Mouse (Mus musculus) forebrain, embryonic 15.5 days (tissue): ENCODE measurements around the gene Lmf2. TPM values are rescaled to one million over a fixed set of nuclear protein-coding genes. Genes with fewer than 3 reads are reported as not detected.
A peak's percentile ranks its signal among the peaks of the same experiment; 100 is the strongest.

Source experiments
- ATAC-seq: fragments of 200-750 bp; cut with Nextera tagmentation; replicated peaks from 2 replicates; pipeline ENCODE4 v1.8.0; 2017; ENCODE audit warnings: mild to moderate bottlenecking, moderate TSS enrichment, moderate library complexity
- H3K27ac ChIP-seq: fragments of 300-500 bp; sonication (generic); replicated peaks from 2 replicates; pipeline ENCODE4 v1.5.1; 2015; ENCODE audit warnings: mild to moderate bottlenecking, inconsistent platforms
- H3K27me3 ChIP-seq: fragments of 300-500 bp; sonication (generic); 2 replicates; pipeline ENCODE4 v1.6.1; 2015; ENCODE audit warnings: inconsistent platforms
- H3K36me3 ChIP-seq: fragments of 300-500 bp; sonication (generic); 2 replicates; pipeline ENCODE4 v1.6.1; 2015; ENCODE audit warnings: mild to moderate bottlenecking, inconsistent platforms
- H3K4me1 ChIP-seq: fragments of 300-500 bp; sonication (generic); 2 replicates; pipeline ENCODE4 v1.6.1; 2015; ENCODE audit warnings: inconsistent platforms
- H3K4me2 ChIP-seq: fragments of 300-500 bp; sonication (generic); replicated peaks from 2 replicates; pipeline ENCODE4 v1.6.1; 2015; ENCODE audit warnings: mild to moderate bottlenecking, inconsistent platforms
- H3K4me3 ChIP-seq: fragments of 300-500 bp; sonication (generic); 2 replicates; pipeline ENCODE4 v1.5.1; 2015; ENCODE audit warnings: mild to moderate bottlenecking, inconsistent platforms
- H3K9ac ChIP-seq: fragments of 300-500 bp; sonication (generic); replicated peaks from 2 replicates; pipeline ENCODE4 v1.6.1; 2015; ENCODE audit warnings: mild to moderate bottlenecking, inconsistent platforms
- H3K9me3 ChIP-seq: fragments of 300-500 bp; sonication (generic); 2 replicates; pipeline ENCODE4 v1.6.1; 2016; ENCODE audit warnings: inconsistent platforms
- WGBS: fragments of 180-500 bp; shearing (Covaris S2); methylation state at CpG from one replicate; pipeline ENCODE4 v1.1.7; 2015; ENCODE audit warnings: mixed read lengths; 5-methylcytosine and 5-hydroxymethylcytosine counted together
- polyA plus RNA-seq: library from polyadenylated mRNA; unstranded; fragments of >200 nt; fragmentation: Nextera tagmentation; extraction: Ambion mirVana; gene quantifications from 2 replicates; pipeline ENCODE4 v1.2.1, GENCODE M21; 2015

The Lmf2 gene
- polyA plus RNA-seq, 1 experiment from 2014 or later = 31.6 TPM

- no peak overlapping the region for H3K4me3 ChIP-seq
- no peak overlapping the region for H3K27ac ChIP-seq
- H3K27me3 ChIP-seq = no peaks in the 10 kb centered on the region
- WGBS = 90% methylated on average over 7 of the region's 7 CpGs
- ATAC-seq = no peak
- no peaks in the 10 kb centered on the region for H3K9me3 ChIP-seq
- 0 out of 2 replicates have a peak, but pooled peaks cover 4% of the 10 kb centered on the region for H3K4me1 ChIP-seq
- H3K4me2 ChIP-seq = no peak overlapping the region
- H3K9ac ChIP-seq = no peak overlapping the region
- H3K36me3 ChIP-seq = peaks cover 74% of the 10 kb centered on the region
These were observed 7.6 kb upstream of the Lmf2 start for GRCm38 (mm10) chr15:89363051-89363450.

- H3K4me2 ChIP-seq = no peak overlapping the region
- no peak overlapping the region for H3K9ac ChIP-seq
- no peak overlapping the region for H3K27ac ChIP-seq
- WGBS = 89% methylated on average over 3 of the region's 3 CpGs
- H3K4me3 ChIP-seq = no peak overlapping the region
- no peak for ATAC-seq
- H3K9me3 ChIP-seq = no peaks in the 10 kb centered on the region
- no peaks in the 10 kb centered on the region for H3K27me3 ChIP-seq
- peaks cover 35% of the 10 kb centered on the region for H3K4me1 ChIP-seq
- H3K36me3 ChIP-seq = peaks cover 32% of the 10 kb centered on the region
These were observed 3.3 kb upstream of the Lmf2 start for GRCm38 (mm10) chr15:89358784-89359183.

- WGBS = under 1% methylated on average over 15 of the region's 15 CpGs
- no peaks in the 10 kb centered on the region for H3K27me3 ChIP-seq
- peak overlapping the region; percentile 62 for H3K4me3 ChIP-seq
- H3K9ac ChIP-seq = peak overlapping the region; percentile 73
- peaks cover 30% of the 10 kb centered on the region for H3K36me3 ChIP-seq
- peak overlapping the region; percentile 84 for H3K4me2 ChIP-seq
- H3K27ac ChIP-seq = peak overlapping the region; percentile 84
- H3K4me1 ChIP-seq = peaks cover 37% of the 10 kb centered on the region
- peak; percentile 66 for ATAC-seq
- no peaks in the 10 kb centered on the region for H3K9me3 ChIP-seq
These were observed 913 bp upstream of the Lmf2 start for GRCm38 (mm10) chr15:89356372-89356771.

GRCm38 (mm10) chr15:89354455-89354854 is 1.0 kb downstream of the Lmf2 start:
- H3K9ac ChIP-seq = peak overlapping the region; percentile 73
- H3K4me3 ChIP-seq = peak overlapping the region; percentile 62
- no peak overlapping the region for H3K27ac ChIP-seq
- peak overlapping the region; percentile 84 for H3K4me2 ChIP-seq
- WGBS = 83% methylated on average over 7 of the region's 7 CpGs
- H3K36me3 ChIP-seq = peaks cover 28% of the 10 kb centered on the region
- no peaks in the 10 kb centered on the region for H3K27me3 ChIP-seq
- no peak for ATAC-seq
- no peaks in the 10 kb centered on the region for H3K9me3 ChIP-seq
- H3K4me1 ChIP-seq = peaks cover 37% of the 10 kb centered on the region

- H3K36me3 ChIP-seq = peaks cover 28% of the 10 kb centered on the region
- no peak overlapping the region for H3K9ac ChIP-seq
- no peak overlapping the region for H3K27ac ChIP-seq
- no peak for ATAC-seq
- peak overlapping the region; percentile 84; the same call in 1 of the 2 replicates for H3K4me2 ChIP-seq
- no peaks in the 10 kb centered on the region for H3K27me3 ChIP-seq
- H3K4me3 ChIP-seq = no peak overlapping the region
- WGBS = 95% methylated on average over 16 of the region's 16 CpGs
- peaks cover 37% of the 10 kb centered on the region for H3K4me1 ChIP-seq
- no peaks in the 10 kb centered on the region for H3K9me3 ChIP-seq
These were observed 1.6 kb downstream of the Lmf2 start for GRCm38 (mm10) chr15:89353837-89354236.

GRCm38 (mm10) chr15:89352795-89353194 is 2.7 kb downstream of the Lmf2 start:
- Histone ChIP-seq H3K4me1 (peaks cover 31% of the 10 kb centered on the region), H3K27me3 (no peaks in the 10 kb centered on the region), H3K36me3 (peaks cover 28% of the 10 kb centered on the region), H3K9me3 (no peaks in the 10 kb centered on the region), H3K4me3 (no peak overlapping the region), H3K9ac (no peak overlapping the region), H3K4me2 (no peak overlapping the region), H3K27ac (no peak overlapping the region)
- ATAC-seq = no peak
- WGBS = 97% methylated on average over 12 of the region's 12 CpGs

GRCm38 (mm10) chr15:89352054-89352453 is 3.4 kb downstream of the Lmf2 start:
- H3K4me1 ChIP-seq = peaks cover 23% of the 10 kb centered on the region
- H3K27me3 ChIP-seq = no peaks in the 10 kb centered on the region
- no peak overlapping the region for H3K4me2 ChIP-seq
- H3K27ac ChIP-seq = no peak overlapping the region
- no peak for ATAC-seq
- H3K9ac ChIP-seq = no peak overlapping the region
- peaks cover 28% of the 10 kb centered on the region for H3K36me3 ChIP-seq
- H3K9me3 ChIP-seq = no peaks in the 10 kb centered on the region
- no peak overlapping the region for H3K4me3 ChIP-seq
- WGBS = 95% methylated on average over 14 of the region's 14 CpGs

- 93% methylated on average over 15 of the region's 15 CpGs for WGBS
- no peak for ATAC-seq
- H3K4me1 ChIP-seq = peaks cover 16% of the 10 kb centered on the region
- H3K4me3 ChIP-seq = no peak overlapping the region
- H3K36me3 ChIP-seq = peaks cover 28% of the 10 kb centered on the region
- H3K4me2 ChIP-seq = no peak overlapping the region
- H3K27ac ChIP-seq = no peak overlapping the region
- no peaks in the 10 kb centered on the region for H3K9me3 ChIP-seq
- H3K27me3 ChIP-seq = no peaks in the 10 kb centered on the region
- H3K9ac ChIP-seq = no peak overlapping the region
These were observed 4.2 kb downstream of the Lmf2 start for GRCm38 (mm10) chr15:89351302-89351701.

- H3K9ac ChIP-seq = no peak overlapping the region
- ATAC-seq = no peak
- no peak overlapping the region for H3K27ac ChIP-seq
- H3K27me3 ChIP-seq = no peaks in the 10 kb centered on the region
- peaks cover 15% of the 10 kb centered on the region for H3K4me1 ChIP-seq
- H3K4me2 ChIP-seq = no peak overlapping the region
- no peaks in the 10 kb centered on the region for H3K9me3 ChIP-seq
- no peak overlapping the region for H3K4me3 ChIP-seq
- H3K36me3 ChIP-seq = peaks cover 28% of the 10 kb centered on the region
- 87% methylated on average over 5 of the region's 5 CpGs for WGBS
These were observed 5.0 kb downstream of the Lmf2 start for GRCm38 (mm10) chr15:89350447-89350846.

- Histone ChIP-seq H3K4me3 (no peak overlapping the region), H3K36me3 (no peaks in the 10 kb centered on the region), H3K9me3 (no peaks in the 10 kb centered on the region), H3K27ac (no peak overlapping the region), H3K4me1 (no peaks in the 10 kb centered on the region), H3K4me2 (no peak overlapping the region), H3K27me3 (no peaks in the 10 kb centered on the region), H3K9ac (no peak overlapping the region)
- WGBS = 86% methylated on average over 3 of the region's 3 CpGs
- no peak for ATAC-seq
These were observed 12.1 kb downstream of the Lmf2 start for GRCm38 (mm10) chr15:89343325-89343724.

GRCm38 (mm10) chr15:89341678-89342077 is 13.8 kb downstream of the Lmf2 start:
- no peaks in the 10 kb centered on the region for H3K27me3 ChIP-seq
- no peaks in the 10 kb centered on the region for H3K9me3 ChIP-seq
- H3K4me2 ChIP-seq = no peak overlapping the region
- H3K9ac ChIP-seq = no peak overlapping the region
- no peak for ATAC-seq
- no peaks in the 10 kb centered on the region for H3K36me3 ChIP-seq
- WGBS = 33% methylated on average over 1 of the region's 1 CpGs
- H3K27ac ChIP-seq = no peak overlapping the region
- no peak overlapping the region for H3K4me3 ChIP-seq
- H3K4me1 ChIP-seq = no peaks in the 10 kb centered on the region

- Histone ChIP-seq H3K4me2 (no peak overlapping the region), H3K27ac (no peak overlapping the region), H3K4me3 (no peak overlapping the region), H3K36me3 (no peaks in the 10 kb centered on the region), H3K9ac (no peak overlapping the region), H3K4me1 (no peaks in the 10 kb centered on the region), H3K27me3 (no peaks in the 10 kb centered on the region), H3K9me3 (no peaks in the 10 kb centered on the region)
- WGBS = 88% methylated on average over 3 of the region's 3 CpGs
- ATAC-seq = no peak
These were observed 15.3 kb downstream of the Lmf2 start for GRCm38 (mm10) chr15:89340136-89340535.

GRCm38 (mm10) chr15:89339696-89340095 is 15.8 kb downstream of the Lmf2 start:
- no peaks in the 10 kb centered on the region for H3K4me1 ChIP-seq
- H3K9me3 ChIP-seq = no peaks in the 10 kb centered on the region
- H3K9ac ChIP-seq = no peak overlapping the region
- H3K27me3 ChIP-seq = no peaks in the 10 kb centered on the region
- no peak overlapping the region for H3K27ac ChIP-seq
- H3K4me2 ChIP-seq = no peak overlapping the region
- no peak for ATAC-seq
- no peaks in the 10 kb centered on the region for H3K36me3 ChIP-seq
- no peak overlapping the region for H3K4me3 ChIP-seq
- WGBS = 94% methylated on average over 2 of the region's 2 CpGs
